Mouse (Mus musculus): Measurements from ENCODE around the gene Cactin. TPM values are rescaled to one million over a fixed set of nuclear protein-coding genes. Genes with fewer than 3 reads are reported as not detected.

The Cactin gene
- polyA plus RNA-seq, 1 experiment from 2014 or later = 55.1 TPM

DNA sequence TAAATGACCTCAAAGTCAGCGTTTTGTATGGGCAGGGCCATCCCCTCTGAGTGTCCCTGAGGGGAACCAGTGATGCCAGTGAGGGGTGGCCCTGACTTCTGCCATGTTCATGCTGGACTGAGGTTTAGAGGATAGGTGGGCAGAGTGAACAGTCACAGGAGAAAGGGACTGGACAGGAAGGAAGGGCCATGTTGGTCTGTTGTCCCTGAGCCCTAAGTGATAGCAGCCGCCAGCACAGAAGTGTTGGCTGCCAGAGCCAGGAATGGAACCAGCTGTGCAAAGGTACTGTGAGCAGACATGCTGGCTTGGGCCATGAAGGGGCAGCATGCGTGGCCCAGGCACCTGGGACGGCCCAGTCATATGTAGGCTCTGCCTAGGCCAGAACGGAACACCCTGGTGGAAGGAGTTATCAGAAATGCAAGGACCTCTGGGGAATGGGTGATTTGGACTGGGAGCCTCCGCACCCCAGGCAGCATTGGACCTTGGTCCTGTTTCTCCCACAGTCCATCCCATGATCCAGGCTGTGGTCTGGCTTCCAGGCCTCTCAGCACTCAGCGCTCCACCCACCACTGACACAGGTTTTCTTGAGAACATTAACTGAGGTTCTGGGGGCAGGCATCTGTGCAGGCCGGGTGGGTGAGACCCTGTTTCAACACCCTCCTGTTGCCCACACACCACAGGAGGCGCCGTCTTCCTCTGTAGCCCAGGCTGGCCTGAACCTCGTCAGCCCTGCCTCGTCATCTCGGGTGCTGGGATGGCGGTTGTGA lies 21.1 kb upstream of the Cactin start:
- H3K27me3 ChIP-seq (replicated peaks) = no peaks in the 10 kb centered on the region
- 72% methylated on average over 14 of the region's 14 CpGs for WGBS (ENCODE audit: insufficient replicate concordance)
- no peak for ATAC-seq
- H3K4me1 ChIP-seq = peaks cover 100% of the 10 kb centered on the region
- peak overlapping the region; percentile 19; the same call in 1 of the 2 replicates for H3K4me2 ChIP-seq
- peak overlapping the region; percentile 28; the same call in 1 of the 2 replicates for H3K9ac ChIP-seq
- no peaks in the 10 kb centered on the region for H3K9me3 ChIP-seq (replicated peaks)
- H3K27ac ChIP-seq = peak overlapping the region; percentile 83
- H3K4me3 ChIP-seq = no peak overlapping the region
- H3K36me3 ChIP-seq = peaks cover 31% of the 10 kb centered on the region; the same call in 1 of the 2 replicates

DNA sequence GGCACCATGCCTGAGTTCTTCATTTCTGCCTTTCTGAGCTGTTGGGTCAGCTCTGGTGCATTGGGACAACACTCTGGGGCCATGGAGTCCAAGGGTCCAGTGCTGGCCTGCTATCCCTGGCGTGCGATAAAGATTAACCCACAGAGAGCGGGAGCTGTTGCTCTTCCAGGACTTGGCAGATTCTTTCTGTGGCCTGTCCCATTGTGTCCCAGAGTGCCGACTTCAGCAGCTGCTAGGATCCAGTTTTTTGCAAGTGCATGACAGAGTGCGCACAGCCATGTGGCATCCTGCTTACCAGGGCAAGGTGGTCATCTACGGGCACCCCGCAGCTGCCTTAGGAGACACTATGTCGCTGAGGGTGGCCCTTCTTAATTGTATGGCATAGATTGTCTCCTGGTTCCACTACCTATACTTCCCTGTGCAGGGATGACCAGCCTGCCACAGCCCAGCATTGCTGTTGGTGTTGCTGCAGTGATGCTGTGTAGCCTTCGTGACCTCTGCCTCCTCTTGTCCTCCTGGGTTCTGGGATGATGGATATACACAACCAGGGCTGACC lies 20.5 kb upstream of the Cactin start:
- H3K36me3 ChIP-seq = peaks cover 28% of the 10 kb centered on the region
- H3K27ac ChIP-seq = peak overlapping the region; percentile 83
- 76% methylated on average over 9 of the region's 9 CpGs for WGBS (ENCODE audit: insufficient replicate concordance)
- H3K4me1 ChIP-seq = peaks cover 100% of the 10 kb centered on the region
- peak overlapping the region; percentile 19 for H3K4me2 ChIP-seq
- no peak overlapping the region for H3K4me3 ChIP-seq
- H3K9me3 ChIP-seq (replicated peaks) = no peaks in the 10 kb centered on the region
- ATAC-seq = peak; percentile 11; the same call in 1 of the 2 replicates
- H3K9ac ChIP-seq = no peak overlapping the region
- H3K27me3 ChIP-seq (replicated peaks) = no peaks in the 10 kb centered on the region

DNA sequence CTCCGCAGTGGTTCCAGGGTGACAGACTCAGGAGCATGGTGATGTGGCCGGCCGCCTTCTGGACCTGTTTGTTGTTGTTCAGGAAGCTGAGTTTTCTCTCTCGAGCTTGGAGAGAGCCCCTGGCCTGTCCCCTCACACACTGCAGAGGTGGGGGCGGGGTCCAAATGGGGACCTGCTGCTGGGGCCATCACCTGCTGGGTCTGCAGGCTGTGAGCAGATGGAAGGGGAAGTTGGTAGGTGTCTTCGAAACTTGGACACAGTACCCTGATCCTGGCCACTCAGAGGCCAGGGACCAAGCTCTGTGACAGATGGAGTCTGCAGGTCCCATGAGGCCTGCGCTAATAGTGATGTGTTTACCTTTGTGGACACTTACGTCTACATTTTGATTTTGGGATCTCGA lies 19.6 kb upstream of the Cactin start:
- WGBS (ENCODE audit: insufficient replicate concordance) = 67% methylated on average over 9 of the region's 9 CpGs
- H3K9ac ChIP-seq = no peak overlapping the region
- H3K27ac ChIP-seq = peak overlapping the region; percentile 83
- peaks cover 91% of the 10 kb centered on the region for H3K4me1 ChIP-seq
- peaks cover 28% of the 10 kb centered on the region for H3K36me3 ChIP-seq
- no peak overlapping the region for H3K4me3 ChIP-seq
- H3K4me2 ChIP-seq = no peak overlapping the region
- no peak for ATAC-seq
- H3K27me3 ChIP-seq (replicated peaks) = no peaks in the 10 kb centered on the region
- H3K9me3 ChIP-seq (replicated peaks) = no peaks in the 10 kb centered on the region

DNA sequence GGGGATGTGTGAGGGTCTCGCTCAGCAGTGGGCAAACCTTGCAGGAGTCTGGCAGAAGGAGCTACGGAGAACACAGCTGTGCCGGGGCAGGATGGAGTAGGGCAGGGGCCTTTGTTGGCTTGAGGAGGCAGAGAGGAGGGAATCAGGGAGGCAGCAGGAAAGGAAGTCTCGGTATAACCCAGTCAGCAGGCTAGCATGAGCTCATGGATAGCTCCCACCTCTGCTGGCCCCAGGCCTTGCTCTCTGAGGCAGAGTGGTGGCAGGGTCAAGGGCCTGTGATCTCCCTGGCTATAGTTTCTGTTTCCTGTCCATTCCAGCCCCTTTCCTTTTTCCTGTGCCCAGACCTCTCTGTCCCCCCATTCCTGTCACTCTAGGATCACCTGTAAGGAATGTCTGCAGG lies 18.6 kb upstream of the Cactin start:
- H3K27ac ChIP-seq = peak overlapping the region; percentile 77
- no peaks in the 10 kb centered on the region for H3K27me3 ChIP-seq (replicated peaks)
- H3K9me3 ChIP-seq (replicated peaks) = no peaks in the 10 kb centered on the region
- H3K9ac ChIP-seq = peak overlapping the region; percentile 53
- H3K36me3 ChIP-seq = peaks cover 34% of the 10 kb centered on the region
- H3K4me1 ChIP-seq = peaks cover 82% of the 10 kb centered on the region
- peak overlapping the region; percentile 37 for H3K4me3 ChIP-seq
- WGBS (ENCODE audit: insufficient replicate concordance) = 60% methylated on average over 4 of the region's 4 CpGs
- H3K4me2 ChIP-seq = peak overlapping the region; percentile 68
- no peak for ATAC-seq

DNA sequence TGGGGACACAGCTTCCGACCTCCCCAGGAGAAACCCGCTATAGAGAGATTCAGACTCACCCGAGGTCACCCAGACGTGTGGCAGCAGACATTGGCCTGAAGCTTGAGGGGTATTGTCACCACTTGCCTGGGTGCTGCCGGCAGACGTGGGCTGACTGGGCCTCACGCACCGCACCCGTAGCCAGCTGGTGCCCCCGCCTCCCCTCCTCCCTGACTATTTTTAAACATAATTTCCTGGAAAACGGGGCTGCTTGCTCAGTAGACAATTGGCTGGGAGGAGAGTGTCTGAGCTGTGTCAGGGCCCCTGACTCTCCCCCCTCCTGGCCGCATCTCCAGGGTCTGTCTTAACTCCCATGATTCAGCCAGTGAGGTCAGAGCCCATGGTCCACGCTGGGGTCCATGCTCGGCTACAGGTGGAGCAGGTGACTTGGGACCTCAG lies 18.1 kb upstream of the Cactin start:
- H3K4me1 ChIP-seq = peaks cover 77% of the 10 kb centered on the region
- no peaks in the 10 kb centered on the region for H3K9me3 ChIP-seq (replicated peaks)
- peak overlapping the region; percentile 37 for H3K4me3 ChIP-seq
- peaks cover 39% of the 10 kb centered on the region for H3K36me3 ChIP-seq
- peak overlapping the region; percentile 53 for H3K9ac ChIP-seq
- peak overlapping the region; percentile 68 for H3K4me2 ChIP-seq
- H3K27ac ChIP-seq = peak overlapping the region; percentile 77
- WGBS (ENCODE audit: insufficient replicate concordance) = 12% methylated on average over 14 of the region's 14 CpGs
- peak; percentile 58 for ATAC-seq
- H3K27me3 ChIP-seq (replicated peaks) = no peaks in the 10 kb centered on the region

DNA sequence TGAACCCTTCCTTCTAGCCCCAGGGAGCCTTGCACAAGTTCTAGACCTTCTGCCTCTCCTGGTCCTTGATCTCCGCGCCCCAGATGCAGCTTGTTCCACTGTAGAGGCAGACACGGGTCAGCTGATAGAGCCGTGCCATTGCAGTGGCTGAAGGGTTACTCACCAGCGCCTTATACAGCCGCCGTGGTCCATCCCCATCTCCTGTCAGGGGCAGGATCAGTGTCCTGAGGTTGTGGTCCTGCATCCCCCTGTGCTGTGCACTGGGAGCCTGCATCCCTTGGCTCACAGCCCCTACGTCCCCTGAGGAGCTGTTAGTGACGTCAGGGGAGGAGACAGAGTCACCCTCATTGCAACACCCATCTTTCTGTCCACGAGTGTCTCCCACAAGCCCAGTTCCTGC lies 17.6 kb upstream of the Cactin start:
- no peaks in the 10 kb centered on the region for H3K9me3 ChIP-seq (replicated peaks)
- peak overlapping the region; percentile 77 for H3K27ac ChIP-seq
- peak overlapping the region; percentile 68 for H3K4me2 ChIP-seq
- no peaks in the 10 kb centered on the region for H3K27me3 ChIP-seq (replicated peaks)
- WGBS (ENCODE audit: insufficient replicate concordance) = 40% methylated on average over 10 of the region's 10 CpGs
- peaks cover 41% of the 10 kb centered on the region for H3K36me3 ChIP-seq
- peaks cover 72% of the 10 kb centered on the region for H3K4me1 ChIP-seq
- ATAC-seq = peak; percentile 6; the same call in 1 of the 2 replicates
- peak overlapping the region; percentile 53 for H3K9ac ChIP-seq
- H3K4me3 ChIP-seq = peak overlapping the region; percentile 37

DNA sequence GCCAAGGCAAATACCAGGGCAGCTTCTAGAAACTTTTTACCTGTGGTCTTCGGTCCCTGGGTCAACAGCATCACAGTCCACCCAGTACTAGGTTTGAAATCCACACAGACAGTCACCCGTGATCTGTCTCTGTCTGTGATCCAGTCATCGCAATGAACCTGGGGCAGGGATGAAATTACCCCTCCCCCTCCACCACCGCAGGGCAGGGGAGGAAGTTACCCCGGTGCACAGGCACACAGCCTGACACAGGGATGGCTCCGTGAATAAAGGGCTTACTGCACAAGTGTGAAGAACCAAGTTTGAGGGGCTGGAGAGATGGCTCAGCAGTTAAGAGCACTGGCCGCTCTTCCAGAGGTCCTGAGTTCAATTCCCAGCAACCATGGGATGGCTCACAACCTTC lies 17.1 kb upstream of the Cactin start:
- H3K27ac ChIP-seq = peak overlapping the region; percentile 77

DNA sequence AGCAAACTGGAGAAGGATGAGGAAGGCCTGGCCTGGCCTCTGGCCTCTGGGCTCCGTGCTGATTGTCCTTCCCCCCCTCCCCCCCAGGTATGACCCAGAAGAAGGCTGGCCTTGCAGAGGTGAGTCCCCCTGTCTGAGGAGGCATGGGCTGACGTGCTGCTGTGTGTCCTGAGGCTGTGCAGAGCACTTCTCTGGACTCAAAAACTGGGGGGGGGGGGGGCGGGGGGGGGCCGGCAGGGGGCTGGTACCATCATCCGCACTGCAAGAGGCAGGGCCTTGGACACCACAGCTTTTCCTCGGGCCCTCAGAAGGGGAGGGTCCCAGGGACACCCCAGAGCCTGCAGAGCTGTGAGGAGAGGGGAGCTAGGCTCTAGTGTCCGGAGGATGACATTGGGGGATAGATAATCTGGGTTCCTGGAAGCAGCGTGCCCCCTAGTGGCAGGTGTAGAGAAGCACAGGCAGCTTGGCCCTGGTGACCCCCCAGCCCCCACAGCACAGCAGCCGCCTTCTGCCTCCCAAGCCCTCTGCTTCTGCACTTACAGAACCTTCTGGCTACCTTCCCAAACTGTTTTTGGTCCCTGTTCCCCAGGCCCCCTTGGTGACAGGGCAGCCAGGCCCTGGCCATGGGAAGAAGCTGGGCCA lies 16.2 kb upstream of the Cactin start:
- no peaks in the 10 kb centered on the region for H3K27me3 ChIP-seq (replicated peaks)
- peak; percentile 33 for ATAC-seq
- no peak overlapping the region for H3K4me3 ChIP-seq
- H3K9ac ChIP-seq = no peak overlapping the region
- peak overlapping the region; percentile 52; the same call in 1 of the 2 replicates for H3K27ac ChIP-seq
- peaks cover 53% of the 10 kb centered on the region for H3K36me3 ChIP-seq
- peaks cover 57% of the 10 kb centered on the region for H3K4me1 ChIP-seq
- no peaks in the 10 kb centered on the region for H3K9me3 ChIP-seq (replicated peaks)
- H3K4me2 ChIP-seq = peak overlapping the region; percentile 31
- 19% methylated on average over 9 of the region's 9 CpGs for WGBS (ENCODE audit: insufficient replicate concordance)

More for the DNA sequence above, 17.1 kb upstream of the Cactin start:
- H3K4me3 ChIP-seq = peak overlapping the region; percentile 37
- WGBS (ENCODE audit: insufficient replicate concordance) = 40% methylated on average over 7 of the region's 7 CpGs
- H3K36me3 ChIP-seq = peaks cover 44% of the 10 kb centered on the region
- peak overlapping the region; percentile 68 for H3K4me2 ChIP-seq
- no peak overlapping the region for H3K9ac ChIP-seq
- H3K4me1 ChIP-seq = peaks cover 67% of the 10 kb centered on the region
- ATAC-seq = no peak
- no peaks in the 10 kb centered on the region for H3K27me3 ChIP-seq (replicated peaks)
- no peaks in the 10 kb centered on the region for H3K9me3 ChIP-seq (replicated peaks)

DNA sequence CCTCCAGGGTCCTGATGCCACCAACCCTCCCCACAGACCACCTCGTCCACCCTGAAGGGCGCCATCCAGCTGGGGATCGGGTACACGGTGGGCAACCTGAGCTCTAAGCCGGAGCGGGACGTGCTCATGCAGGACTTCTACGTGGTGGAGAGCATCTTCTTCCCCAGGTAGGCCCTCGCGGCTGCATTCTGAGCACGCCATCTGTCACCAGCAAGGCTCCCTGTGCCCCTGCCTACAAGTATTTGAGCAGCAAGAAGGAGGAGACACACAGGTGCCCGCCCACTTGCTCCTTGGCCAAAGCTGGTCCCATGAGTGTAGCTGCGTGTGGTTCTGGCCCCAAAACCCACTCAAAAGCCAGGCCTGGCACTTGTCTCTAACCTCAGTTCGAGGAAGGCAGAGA lies 15.2 kb upstream of the Cactin start:
- 89% methylated on average over 14 of the region's 14 CpGs for WGBS (ENCODE audit: insufficient replicate concordance)
- no peak overlapping the region for H3K4me3 ChIP-seq
- H3K4me2 ChIP-seq = no peak overlapping the region
- H3K36me3 ChIP-seq = peaks cover 63% of the 10 kb centered on the region
- H3K9ac ChIP-seq = no peak overlapping the region
- no peaks in the 10 kb centered on the region for H3K27me3 ChIP-seq (replicated peaks)
- peaks cover 48% of the 10 kb centered on the region for H3K4me1 ChIP-seq
- H3K9me3 ChIP-seq (replicated peaks) = no peaks in the 10 kb centered on the region
- no peak for ATAC-seq
- H3K27ac ChIP-seq = no peak overlapping the region

DNA sequence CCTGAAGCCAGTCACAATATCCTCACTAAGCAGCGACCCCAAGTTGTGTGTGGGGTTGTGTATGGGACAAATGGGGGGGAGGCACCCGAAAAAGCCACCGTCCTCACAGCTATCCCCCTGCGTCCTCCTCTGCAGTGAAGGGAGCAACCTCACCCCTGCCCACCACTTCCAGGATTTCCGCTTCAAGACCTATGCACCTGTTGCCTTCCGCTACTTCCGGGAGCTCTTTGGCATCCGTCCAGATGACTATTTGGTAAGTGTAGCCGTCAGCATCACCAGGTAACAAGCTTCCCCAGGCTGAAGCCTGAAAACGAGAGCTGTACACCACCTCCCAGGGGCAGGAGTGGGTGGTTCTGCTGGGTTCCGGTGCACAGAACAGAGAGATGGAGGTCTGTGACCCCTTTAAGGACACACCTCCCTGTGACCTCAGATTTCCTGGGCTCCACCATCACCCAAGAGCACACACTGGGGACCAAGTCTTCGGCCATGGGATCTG lies 14.7 kb upstream of the Cactin start:
- Histone ChIP-seq H3K4me2 (no peak overlapping the region), H3K9ac (no peak overlapping the region), H3K27ac (no peak overlapping the region), H3K4me1 (peaks cover 42% of the 10 kb centered on the region), H3K36me3 (peaks cover 68% of the 10 kb centered on the region), H3K27me3 (replicated peaks) (no peaks in the 10 kb centered on the region), H3K9me3 (replicated peaks) (no peaks in the 10 kb centered on the region), H3K4me3 (no peak overlapping the region)
- 90% methylated on average over 12 of the region's 12 CpGs for WGBS (ENCODE audit: insufficient replicate concordance)
- ATAC-seq = no peak

DNA sequence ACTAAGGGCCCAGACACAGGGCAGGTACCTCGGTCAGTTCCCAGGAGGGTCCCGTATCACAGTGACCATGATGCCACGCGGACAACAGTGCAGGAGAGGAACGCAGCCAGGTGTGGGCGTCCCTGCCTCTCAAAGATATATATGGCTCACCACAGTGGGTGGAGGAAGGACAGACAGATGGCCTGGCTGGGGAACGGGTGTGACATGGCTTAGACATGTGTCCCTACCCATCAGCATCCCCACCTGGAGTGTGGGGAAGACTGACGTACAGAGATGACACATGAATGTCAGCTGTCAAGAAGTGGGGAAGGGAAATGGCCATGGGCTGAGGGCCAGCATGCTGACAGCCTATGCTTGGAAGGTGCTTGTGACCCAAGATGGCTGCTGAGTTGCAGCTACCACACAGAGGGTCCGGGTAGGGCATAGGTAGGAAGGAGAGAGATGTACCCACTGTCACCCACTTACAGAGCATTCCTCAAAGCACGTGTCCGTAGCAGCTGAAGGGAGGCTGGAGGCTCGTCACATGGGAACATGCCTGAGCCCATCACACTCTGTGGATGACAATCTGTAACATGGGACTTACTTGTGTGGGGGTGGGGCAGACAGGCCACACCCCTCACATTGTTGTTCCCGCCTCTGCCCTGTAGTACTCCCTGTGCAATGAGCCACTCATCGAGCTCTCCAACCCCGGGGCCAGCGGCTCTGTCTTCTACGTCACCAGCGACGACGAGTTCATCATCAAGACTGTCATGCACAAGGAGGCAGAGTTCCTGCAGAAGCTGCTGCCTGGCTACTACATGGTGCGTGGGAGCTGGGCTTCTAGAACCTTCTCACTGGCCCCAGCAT lies 13.8 kb upstream of the Cactin start:
- no peak overlapping the region for H3K9ac ChIP-seq
- H3K4me2 ChIP-seq = no peak overlapping the region
- WGBS (ENCODE audit: insufficient replicate concordance) = 88% methylated on average over 21 of the region's 21 CpGs
- ATAC-seq = no peak
- H3K27ac ChIP-seq = no peak overlapping the region
- H3K4me3 ChIP-seq = no peak overlapping the region
- peaks cover 34% of the 10 kb centered on the region for H3K4me1 ChIP-seq
- H3K36me3 ChIP-seq = peaks cover 71% of the 10 kb centered on the region
- H3K27me3 ChIP-seq (replicated peaks) = no peaks in the 10 kb centered on the region
- no peaks in the 10 kb centered on the region for H3K9me3 ChIP-seq (replicated peaks)

Data from liver, embryonic 12.5 days (tissue).